Mouse (Mus musculus) thymus, adult 2 months (tissue): ENCODE measurements around the gene Gm11627.

Experiments
- CTCF ChIP-seq: fragments of 200-500 bp; IDR thresholded peaks from 2 replicates; pipeline ENCODE4 v1.5.1; 2012; ENCODE audit warnings: mild to moderate bottlenecking, control low read depth, low read length, moderate library complexity, borderline replicate concordance; ENCODE audit not compliant: control insufficient read depth, poor library complexity, insufficient read depth; ENCODE audit errors: extremely low read depth
- POLR2A ChIP-seq: fragments of 200-500 bp; IDR thresholded peaks from 2 replicates; pipeline ENCODE4 v1.6.1; 2012; ENCODE audit warnings: mild to moderate bottlenecking, low read length, control low read depth, moderate library complexity; ENCODE audit not compliant: control insufficient read depth, poor library complexity, insufficient read depth; ENCODE audit errors: extremely low read depth

- TF ChIP-seq CTCF (no peak), POLR2A (no peak)
Measured at GRCm38 (mm10) chr11:102575034-102575433, 4.2 kb downstream of the Gm11627 start.
